Mouse (Mus musculus): ENCODE measurements around the gene Rab31. TPM values are rescaled to one million over a fixed set of nuclear protein-coding genes. Genes with fewer than 3 reads are reported as not detected.

Gene Rab31
- polyA plus RNA-seq, 1 experiment from 2014 or later, result 53.2 TPM

GRCm38 (mm10) chr17:65656076-65656475 lies 116.5 kb downstream of the Rab31 start:
- H3K36me3 ChIP-seq (ENCODE audit: control insufficient read depth, insufficient read depth, low read length), result no peaks in the 10 kb centered on the region
- H3K9ac ChIP-seq (ENCODE audit: low read length), result no peak overlapping the region
- H3K4me3 ChIP-seq (ENCODE audit: low read depth, low read length), result no peak overlapping the region
- ATAC-seq (ENCODE audit: insufficient number of reproducible peaks, low FRiP score, low TSS enrichment, low read depth), result no peak
- H3K27ac ChIP-seq (replicated peaks; ENCODE audit: low read depth, low read length), result no peak overlapping the region
- H3K9me3 ChIP-seq (ENCODE audit: control insufficient read depth, low read length), result no peaks in the 10 kb centered on the region
- H3K4me1 ChIP-seq (ENCODE audit: control insufficient read depth, insufficient read depth, low read length), result no peaks in the 10 kb centered on the region
- no peak overlapping the region for H3K4me2 ChIP-seq (ENCODE audit: low read depth, severe bottlenecking)
- DNase-seq (ENCODE audit: low spot score), result no peak
- whole genome bisulfite sequencing, result 90% methylated on average over 8 of the region's 8 CpGs
- H3K27me3 ChIP-seq (ENCODE audit: control insufficient read depth, insufficient read depth, low read length), result no peaks in the 10 kb centered on the region

GRCm38 (mm10) chr17:65655608-65656007 lies 116.9 kb downstream of the Rab31 start:
- 87% methylated on average over 4 of the region's 4 CpGs for WGBS
- ATAC-seq (ENCODE audit: insufficient number of reproducible peaks, low FRiP score, low TSS enrichment, low read depth) (no peak), DNase-seq (ENCODE audit: low spot score) (no peak)
- no peaks in the 10 kb centered on the region for H3K9me3 ChIP-seq (ENCODE audit: control insufficient read depth, low read length)
- H3K27ac ChIP-seq (replicated peaks; ENCODE audit: low read depth, low read length), result no peak overlapping the region
- H3K4me1 ChIP-seq (ENCODE audit: control insufficient read depth, insufficient read depth, low read length), result no peaks in the 10 kb centered on the region
- no peak overlapping the region for H3K4me3 ChIP-seq (ENCODE audit: low read depth, low read length)
- H3K27me3 ChIP-seq (ENCODE audit: control insufficient read depth, insufficient read depth, low read length), result no peaks in the 10 kb centered on the region
- no peaks in the 10 kb centered on the region for H3K36me3 ChIP-seq (ENCODE audit: control insufficient read depth, insufficient read depth, low read length)
- no peak overlapping the region for H3K4me2 ChIP-seq (ENCODE audit: low read depth, severe bottlenecking)
- H3K9ac ChIP-seq (ENCODE audit: low read length), result no peak overlapping the region

- WGBS, result 97% methylated on average over 6 of the region's 6 CpGs
- H3K4me1 ChIP-seq (ENCODE audit: control insufficient read depth, insufficient read depth, low read length), result no peaks in the 10 kb centered on the region
- DNase-seq (ENCODE audit: low spot score) (no peak), ATAC-seq (ENCODE audit: insufficient number of reproducible peaks, low FRiP score, low TSS enrichment, low read depth) (no peak)
- H3K36me3 ChIP-seq (ENCODE audit: control insufficient read depth, insufficient read depth, low read length), result no peaks in the 10 kb centered on the region
- no peak overlapping the region for H3K27ac ChIP-seq (replicated peaks; ENCODE audit: low read depth, low read length)
- no peaks in the 10 kb centered on the region for H3K27me3 ChIP-seq (ENCODE audit: control insufficient read depth, insufficient read depth, low read length)
- no peaks in the 10 kb centered on the region for H3K9me3 ChIP-seq (ENCODE audit: control insufficient read depth, low read length)
- H3K9ac ChIP-seq (ENCODE audit: low read length), result no peak overlapping the region
- no peak overlapping the region for H3K4me3 ChIP-seq (ENCODE audit: low read depth, low read length)
- H3K4me2 ChIP-seq (ENCODE audit: low read depth, severe bottlenecking), result no peak overlapping the region
Measured at GRCm38 (mm10) chr17:65650598-65650997, 122.0 kb downstream of the Rab31 start.

GRCm38 (mm10) chr17:65649175-65649493 lies 123.4 kb downstream of the Rab31 start:
- H3K9ac ChIP-seq (ENCODE audit: low read length), result no peak overlapping the region
- no peaks in the 10 kb centered on the region for H3K36me3 ChIP-seq (ENCODE audit: control insufficient read depth, insufficient read depth, low read length)
- no peak overlapping the region for H3K4me2 ChIP-seq (ENCODE audit: low read depth, severe bottlenecking)
- H3K27ac ChIP-seq (replicated peaks; ENCODE audit: low read depth, low read length), result no peak overlapping the region
- H3K9me3 ChIP-seq (ENCODE audit: control insufficient read depth, low read length), result no peaks in the 10 kb centered on the region
- 89% methylated on average over 2 of the region's 2 CpGs for WGBS
- H3K4me3 ChIP-seq (ENCODE audit: low read depth, low read length), result no peak overlapping the region
- no peaks in the 10 kb centered on the region for H3K27me3 ChIP-seq (ENCODE audit: control insufficient read depth, insufficient read depth, low read length)
- DNase-seq (ENCODE audit: low spot score), result no peak
- no peak for ATAC-seq (ENCODE audit: insufficient number of reproducible peaks, low FRiP score, low TSS enrichment, low read depth)
- no peaks in the 10 kb centered on the region for H3K4me1 ChIP-seq (ENCODE audit: control insufficient read depth, insufficient read depth, low read length)

- ATAC-seq (ENCODE audit: insufficient number of reproducible peaks, low FRiP score, low TSS enrichment, low read depth), result no peak
Measured at GRCm38 (mm10) chr17:65648371-65649174, 124.0 kb downstream of the Rab31 start.

GRCm38 (mm10) chr17:65647961-65648360 lies 124.6 kb downstream of the Rab31 start:
- DNase-seq (ENCODE audit: low spot score), result no peak
- H3K9ac ChIP-seq (ENCODE audit: low read length), result no peak overlapping the region
- ATAC-seq (ENCODE audit: insufficient number of reproducible peaks, low FRiP score, low TSS enrichment, low read depth), result no peak
- no peaks in the 10 kb centered on the region for H3K36me3 ChIP-seq (ENCODE audit: control insufficient read depth, insufficient read depth, low read length)
- WGBS, result 78% methylated on average over 5 of the region's 5 CpGs
- H3K27me3 ChIP-seq (ENCODE audit: control insufficient read depth, insufficient read depth, low read length), result no peaks in the 10 kb centered on the region
- no peaks in the 10 kb centered on the region for H3K9me3 ChIP-seq (ENCODE audit: control insufficient read depth, low read length)
- H3K4me3 ChIP-seq (ENCODE audit: low read depth, low read length), result no peak overlapping the region
- H3K4me2 ChIP-seq (ENCODE audit: low read depth, severe bottlenecking), result no peak overlapping the region
- H3K4me1 ChIP-seq (ENCODE audit: control insufficient read depth, insufficient read depth, low read length), result no peaks in the 10 kb centered on the region
- no peak overlapping the region for H3K27ac ChIP-seq (replicated peaks; ENCODE audit: low read depth, low read length)

More at GRCm38 (mm10) chr17:65648371-65649174, 124.0 kb downstream of the Rab31 start:
- 89% methylated on average over 9 of the region's 9 CpGs for WGBS
- Histone ChIP-seq H3K27me3 (ENCODE audit: control insufficient read depth, insufficient read depth, low read length) (no peaks in the 10 kb centered on the region), H3K9ac (ENCODE audit: low read length) (no peak overlapping the region), H3K9me3 (ENCODE audit: control insufficient read depth, low read length) (no peaks in the 10 kb centered on the region), H3K4me2 (ENCODE audit: low read depth, severe bottlenecking) (no peak overlapping the region), H3K4me3 (ENCODE audit: low read depth, low read length) (no peak overlapping the region), H3K27ac (replicated peaks; ENCODE audit: low read depth, low read length) (no peak overlapping the region), H3K36me3 (ENCODE audit: control insufficient read depth, insufficient read depth, low read length) (no peaks in the 10 kb centered on the region), H3K4me1 (ENCODE audit: control insufficient read depth, insufficient read depth, low read length) (no peaks in the 10 kb centered on the region)
- DNase-seq (ENCODE audit: low spot score), result no peak

GRCm38 (mm10) chr17:65647226-65647625 lies 125.3 kb downstream of the Rab31 start:
- Histone ChIP-seq H3K4me3 (ENCODE audit: low read depth, low read length) (no peak overlapping the region), H3K27me3 (ENCODE audit: control insufficient read depth, insufficient read depth, low read length) (no peaks in the 10 kb centered on the region), H3K36me3 (ENCODE audit: control insufficient read depth, insufficient read depth, low read length) (no peaks in the 10 kb centered on the region), H3K9ac (ENCODE audit: low read length) (no peak overlapping the region), H3K9me3 (ENCODE audit: control insufficient read depth, low read length) (no peaks in the 10 kb centered on the region), H3K4me2 (ENCODE audit: low read depth, severe bottlenecking) (no peak overlapping the region), H3K27ac (replicated peaks; ENCODE audit: low read depth, low read length) (no peak overlapping the region), H3K4me1 (ENCODE audit: control insufficient read depth, insufficient read depth, low read length) (no peaks in the 10 kb centered on the region)
- DNase-seq (ENCODE audit: low spot score) (no peak), ATAC-seq (ENCODE audit: insufficient number of reproducible peaks, low FRiP score, low TSS enrichment, low read depth) (no peak)
- WGBS, result 81% methylated on average over 6 of the region's 6 CpGs

- Histone ChIP-seq H3K9me3 (ENCODE audit: control insufficient read depth, low read length) (no peaks in the 10 kb centered on the region), H3K36me3 (ENCODE audit: control insufficient read depth, insufficient read depth, low read length) (no peaks in the 10 kb centered on the region), H3K9ac (ENCODE audit: low read length) (no peak overlapping the region), H3K4me2 (ENCODE audit: low read depth, severe bottlenecking) (no peak overlapping the region), H3K4me1 (ENCODE audit: control insufficient read depth, insufficient read depth, low read length) (no peaks in the 10 kb centered on the region), H3K4me3 (ENCODE audit: low read depth, low read length) (no peak overlapping the region), H3K27me3 (ENCODE audit: control insufficient read depth, insufficient read depth, low read length) (no peaks in the 10 kb centered on the region), H3K27ac (replicated peaks; ENCODE audit: low read depth, low read length) (no peak overlapping the region)
- no peak for DNase-seq (ENCODE audit: low spot score)
- ATAC-seq (ENCODE audit: insufficient number of reproducible peaks, low FRiP score, low TSS enrichment, low read depth), result no peak
- WGBS, result 77% methylated on average over 5 of the region's 5 CpGs
Measured at GRCm38 (mm10) chr17:65643579-65643978, 129.0 kb downstream of the Rab31 start.

- Histone ChIP-seq H3K4me3 (ENCODE audit: low read depth, low read length) (no peak overlapping the region), H3K36me3 (ENCODE audit: control insufficient read depth, insufficient read depth, low read length) (no peaks in the 10 kb centered on the region), H3K9me3 (ENCODE audit: control insufficient read depth, low read length) (no peaks in the 10 kb centered on the region), H3K27me3 (ENCODE audit: control insufficient read depth, insufficient read depth, low read length) (no peaks in the 10 kb centered on the region), H3K4me1 (ENCODE audit: control insufficient read depth, insufficient read depth, low read length) (no peaks in the 10 kb centered on the region), H3K27ac (replicated peaks; ENCODE audit: low read depth, low read length) (no peak overlapping the region), H3K4me2 (ENCODE audit: low read depth, severe bottlenecking) (no peak overlapping the region), H3K9ac (ENCODE audit: low read length) (no peak overlapping the region)
- WGBS, result 55% methylated on average over 10 of the region's 10 CpGs
- no peak for DNase-seq (ENCODE audit: low spot score)
- ATAC-seq (ENCODE audit: insufficient number of reproducible peaks, low FRiP score, low TSS enrichment, low read depth), result no peak
Measured at GRCm38 (mm10) chr17:65643051-65643521, 129.5 kb downstream of the Rab31 start.
